Mouse (Mus musculus) olfactory bulb, adult 2 months (tissue): ENCODE data around the gene Jup.

Experiments
- CTCF ChIP-seq: fragments of 200-500 bp; IDR thresholded peaks from 2 replicates; pipeline ENCODE4 v1.5.1; 2012; ENCODE audit warnings: low read depth, mild to moderate bottlenecking, low read length, moderate library complexity; ENCODE audit not compliant: insufficient read depth
- POLR2A ChIP-seq: fragments of 200-500 bp; IDR thresholded peaks from 2 replicates; pipeline ENCODE4 v1.6.1; 2012; ENCODE audit warnings: mild to moderate bottlenecking, low read depth, low read length, moderate library complexity; ENCODE audit not compliant: insufficient read depth

- TF ChIP-seq CTCF (no peak), POLR2A (no peak)
Measured at GRCm38 (mm10) chr11:100382682-100383081, 14.9 kb downstream of the Jup start.
